Mouse (Mus musculus) left cerebral cortex, adult 11 months (tissue): Measurements from ENCODE around the gene Engase.

Source experiments
- DNase-seq: peaks from one replicate; pipeline ENCODE4 v3.0.0; 2022; ENCODE audit warnings: low spot score

Engase gene

DNA sequence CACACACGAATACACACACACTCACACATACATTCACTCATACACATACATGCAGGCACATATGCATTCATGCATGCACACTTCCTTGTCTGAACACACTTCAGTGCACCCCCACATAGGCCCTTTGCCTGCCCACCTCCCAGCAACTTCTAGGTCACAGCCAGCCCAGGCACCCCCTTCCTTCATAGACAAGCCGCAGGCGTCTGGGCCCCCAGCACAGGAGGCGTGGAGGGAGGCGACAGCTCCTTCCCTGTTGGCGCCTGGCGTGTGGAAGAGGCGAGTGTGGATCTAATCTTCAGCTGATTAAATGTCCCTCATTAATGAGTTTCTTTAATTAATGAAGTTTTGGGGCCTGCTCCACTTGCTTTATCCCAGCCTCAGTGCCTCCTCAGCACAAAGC lies 53.7 kb downstream of the Engase start:
- DNase-seq = no peak

DNA sequence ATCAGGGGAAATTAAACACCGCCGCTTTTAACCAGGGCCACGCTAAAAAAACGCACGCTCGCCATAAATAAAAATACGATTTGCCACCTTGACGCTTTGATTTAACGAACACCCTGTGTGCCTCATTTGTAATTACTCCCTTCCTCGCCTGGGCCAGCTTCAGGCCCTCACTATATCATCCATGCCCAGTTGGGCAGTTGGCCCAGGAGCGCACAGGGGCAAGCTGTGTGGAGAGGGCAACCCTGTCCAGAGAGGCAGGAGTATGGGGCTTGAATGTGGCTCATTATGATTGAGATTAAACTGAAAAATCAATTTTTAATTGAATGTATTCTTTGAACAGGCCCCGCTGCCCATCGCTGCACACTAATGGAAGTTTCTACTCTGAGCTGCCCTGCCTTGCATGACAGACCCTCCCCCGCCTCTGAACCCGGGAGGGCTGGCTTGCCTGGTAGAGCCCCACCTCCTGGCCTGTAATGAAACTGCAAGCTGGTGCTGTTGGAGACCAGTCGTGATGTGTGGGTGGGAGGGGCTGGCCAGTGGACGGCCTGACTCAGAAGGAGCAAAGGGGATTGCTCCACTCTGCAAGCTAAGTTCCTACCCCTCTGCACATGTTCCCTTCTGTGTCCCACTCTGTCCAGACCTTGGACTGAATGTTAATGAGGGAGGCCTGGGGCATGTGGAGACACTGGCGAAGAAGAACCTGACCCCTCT lies 57.9 kb downstream of the Engase start:
- DNase-seq = no peak

DNA sequence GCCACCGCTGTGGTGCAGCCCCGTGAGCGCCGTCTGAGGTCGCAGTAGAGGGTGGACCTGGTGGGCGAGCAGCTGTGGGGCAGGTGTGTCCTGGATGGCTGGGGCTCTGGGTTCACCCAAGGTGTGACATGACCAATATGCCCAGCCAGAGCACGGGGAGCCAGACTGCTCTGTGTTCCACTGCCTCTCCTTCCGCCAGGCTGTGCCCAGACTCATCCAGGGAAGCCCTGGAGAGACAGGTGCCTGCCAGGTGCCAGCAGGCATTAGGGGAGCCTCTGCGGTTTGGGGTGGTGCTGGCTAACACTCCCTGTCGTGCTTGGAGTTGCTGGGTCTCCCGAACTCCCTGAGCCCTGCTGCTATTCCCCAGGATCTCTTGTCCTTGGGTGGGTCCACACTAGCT lies 61.4 kb downstream of the Engase start:
- no peak for DNase-seq
